Mouse (Mus musculus): ENCODE results near the gene Zfr2. TPM values are rescaled to one million over a fixed set of nuclear protein-coding genes. Genes with fewer than 3 reads are reported as not detected.
A peak's percentile ranks its signal among the peaks of the same experiment; 100 is the strongest.

The Zfr2 gene
- polyA plus RNA-seq, 1 experiment from 2014 or later, result 3.2 TPM

GRCm38 (mm10) chr10:81257158-81258039 lies 24.4 kb downstream of the Zfr2 start:
- Histone ChIP-seq H3K4me1 (replicated peaks; ENCODE audit: control insufficient read depth, insufficient read depth, low read length) (no peaks in the 10 kb centered on the region), H3K36me3 (ENCODE audit: control insufficient read depth, insufficient read depth) (no peaks in the 10 kb centered on the region; the same call in 1 of the 2 replicates), H3K9ac (ENCODE audit: low read depth, low read length) (peak overlapping the region; percentile 22; the same call in 1 of the 2 replicates), H3K4me2 (replicated peaks; ENCODE audit: low read depth) (peak overlapping the region; percentile 70), H3K4me3 (ENCODE audit: low read depth, low read length) (peak overlapping the region; percentile 43), H3K27ac (ENCODE audit: low read depth, low read length) (no peak overlapping the region), H3K9me3 (ENCODE audit: control insufficient read depth) (peaks cover 3% of the 10 kb centered on the region; the same call in 1 of the 2 replicates), H3K27me3 (replicated peaks; ENCODE audit: control insufficient read depth, insufficient read depth, low read length) (peaks cover 46% of the 10 kb centered on the region)
- TF ChIP-seq CTCF (IDR thresholded peaks at IDR 0.05; ENCODE audit: low read depth), result no peak
- 2% methylated on average over 61 of the region's 62 CpGs for WGBS
- ATAC-seq, result no peak

- Histone ChIP-seq H3K4me2 (replicated peaks; ENCODE audit: low read depth) (no peak overlapping the region), H3K4me3 (ENCODE audit: low read depth, low read length) (no peak overlapping the region), H3K27ac (ENCODE audit: low read depth, low read length) (no peak overlapping the region), H3K36me3 (ENCODE audit: control insufficient read depth, insufficient read depth) (peaks cover 19% of the 10 kb centered on the region), H3K9ac (ENCODE audit: low read depth, low read length) (no peak overlapping the region), H3K27me3 (replicated peaks; ENCODE audit: control insufficient read depth, insufficient read depth, low read length) (peaks cover 26% of the 10 kb centered on the region), H3K4me1 (replicated peaks; ENCODE audit: control insufficient read depth, insufficient read depth, low read length) (no peaks in the 10 kb centered on the region), H3K9me3 (ENCODE audit: control insufficient read depth) (peaks cover 3% of the 10 kb centered on the region; the same call in 1 of the 2 replicates)
- TF ChIP-seq CTCF (IDR thresholded peaks at IDR 0.05; ENCODE audit: low read depth), result no peak
- ATAC-seq, result no peak
- WGBS, result 37% methylated on average over 21 of the region's 21 CpGs
These were observed 26.4 kb downstream of the Zfr2 start for GRCm38 (mm10) chr10:81259225-81259884.

GRCm38 (mm10) chr10:81261025-81261424 lies 28.1 kb downstream of the Zfr2 start:
- WGBS, result 84% methylated on average over 4 of the region's 4 CpGs
- Histone ChIP-seq H3K27me3 (replicated peaks; ENCODE audit: control insufficient read depth, insufficient read depth, low read length) (peaks cover 19% of the 10 kb centered on the region), H3K27ac (ENCODE audit: low read depth, low read length) (no peak overlapping the region), H3K9ac (ENCODE audit: low read depth, low read length) (no peak overlapping the region), H3K36me3 (ENCODE audit: control insufficient read depth, insufficient read depth) (peaks cover 28% of the 10 kb centered on the region), H3K4me3 (ENCODE audit: low read depth, low read length) (no peak overlapping the region), H3K9me3 (ENCODE audit: control insufficient read depth) (peaks cover 3% of the 10 kb centered on the region; the same call in 1 of the 2 replicates), H3K4me1 (replicated peaks; ENCODE audit: control insufficient read depth, insufficient read depth, low read length) (no peaks in the 10 kb centered on the region), H3K4me2 (replicated peaks; ENCODE audit: low read depth) (no peak overlapping the region)
- no peak for TF ChIP-seq CTCF (IDR thresholded peaks at IDR 0.05; ENCODE audit: low read depth)
- no peak for ATAC-seq

GRCm38 (mm10) chr10:81265540-81265939 lies 32.6 kb downstream of the Zfr2 start:
- 95% methylated on average over 8 of the region's 8 CpGs for WGBS
- Histone ChIP-seq H3K9me3 (ENCODE audit: control insufficient read depth) (peaks cover under 1% of the 10 kb centered on the region; the same call in 1 of the 2 replicates), H3K4me3 (ENCODE audit: low read depth, low read length) (no peak overlapping the region), H3K9ac (ENCODE audit: low read depth, low read length) (peak overlapping the region; percentile 23; the same call in 1 of the 2 replicates), H3K36me3 (ENCODE audit: control insufficient read depth, insufficient read depth) (peaks cover 31% of the 10 kb centered on the region), H3K4me1 (replicated peaks; ENCODE audit: control insufficient read depth, insufficient read depth, low read length) (0 out of 2 replicates have a peak, but pooled peaks cover 4% of the 10 kb centered on the region), H3K27me3 (replicated peaks; ENCODE audit: control insufficient read depth, insufficient read depth, low read length) (no peaks in the 10 kb centered on the region), H3K4me2 (replicated peaks; ENCODE audit: low read depth) (peak overlapping the region; percentile 65), H3K27ac (ENCODE audit: low read depth, low read length) (no peak overlapping the region)
- no peak for TF ChIP-seq CTCF (IDR thresholded peaks at IDR 0.05; ENCODE audit: low read depth)
- ATAC-seq, result no peak

- peak within 1 kb of the TSS; percentile 43; the same call in 1 of the 2 replicates for H3K27ac ChIP-seq (ENCODE audit: low read depth, low read length)
- H3K9me3 ChIP-seq (ENCODE audit: control insufficient read depth), result no peaks in the 10 kb centered on the region
- peaks cover 39% of the 10 kb centered on the region for H3K36me3 ChIP-seq (ENCODE audit: control insufficient read depth, insufficient read depth)
- H3K4me2 ChIP-seq (replicated peaks; ENCODE audit: low read depth), result peak within 1 kb of the TSS; percentile 65
- 0 out of 2 replicates have a peak, but pooled peaks cover 4% of the 10 kb centered on the region for H3K4me1 ChIP-seq (replicated peaks; ENCODE audit: control insufficient read depth, insufficient read depth, low read length)
- under 1% methylated on average over 48 of the region's 48 CpGs for WGBS
- peak within 1 kb of the TSS; percentile 54 for H3K4me3 ChIP-seq (ENCODE audit: low read depth, low read length)
- peak; percentile 89 for ATAC-seq
- TF ChIP-seq CTCF (IDR thresholded peaks at IDR 0.05; ENCODE audit: low read depth), result no peak
- H3K27me3 ChIP-seq (replicated peaks; ENCODE audit: control insufficient read depth, insufficient read depth, low read length), result no peaks in the 10 kb centered on the region
- H3K9ac ChIP-seq (ENCODE audit: low read depth, low read length), result peak within 1 kb of the TSS; percentile 53
These were observed 33.5 kb downstream of the Zfr2 start, which contains the start of the genes Mrpl54 and Apba3 for GRCm38 (mm10) chr10:81266211-81267105. TSS of gene Mrpl54 (minus strand) at chr10:81266934. TSS of gene Apba3 (plus strand) at chr10:81266960.
